Mouse (Mus musculus) cerebellum, adult 2 months (tissue): ENCODE measurements at regions not wholly inside any gene's neighbourhood (a gene's known extent, or its start where the extent isn't known, plus 50 kb on each side); places are given as distances from the start of the nearest gene placed in this dataset.

Experiments used
- CTCF ChIP-seq: fragments of 200-500 bp; IDR thresholded peaks from 2 replicates; pipeline ENCODE4 v1.5.1; 2011; ENCODE audit warnings: low read depth, mild to moderate bottlenecking, control low read depth, low read length, moderate library complexity, borderline replicate concordance; ENCODE audit not compliant: insufficient read depth
- POLR2A ChIP-seq: fragments of 200-500 bp; IDR thresholded peaks from 2 replicates; pipeline ENCODE4 v1.6.1; 2011; ENCODE audit warnings: low read length, control low read depth, borderline replicate concordance; ENCODE audit not compliant: insufficient read depth

DNA sequence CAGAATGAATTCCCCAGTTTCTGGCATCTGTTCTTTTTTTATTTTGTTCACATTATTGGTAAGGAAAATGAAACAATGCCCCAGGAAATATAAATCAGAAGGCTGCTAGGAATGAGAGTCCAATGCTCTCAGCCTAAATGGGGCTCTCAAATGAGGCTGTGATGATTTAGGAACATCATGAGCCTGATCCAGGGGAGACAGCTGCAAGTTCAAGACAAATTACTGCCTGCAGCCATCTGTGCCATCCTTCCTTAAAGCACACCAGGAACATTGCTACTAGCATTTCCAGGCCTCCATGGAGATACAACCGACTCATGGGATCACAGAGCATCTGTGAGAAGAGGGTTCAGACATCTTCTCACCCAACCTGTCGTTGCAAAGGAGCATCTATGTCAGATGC, 219.6 kb downstream of the Cep170 start:
- TF ChIP-seq CTCF (no peak), POLR2A (no peak)
